Mouse (Mus musculus) forebrain, embryonic 13.5 days (tissue): Measurements from ENCODE around the gene Pheta1. TPM values are rescaled to one million over a fixed set of nuclear protein-coding genes. Genes with fewer than 3 reads are reported as not detected.
A peak's percentile ranks its signal among the peaks of the same experiment; 100 is the strongest.

Experiments
- ATAC-seq: fragments of 200-750 bp; cut with Nextera tagmentation; 2 replicates; pipeline ENCODE4 v1.8.0; 2017
- H3K27ac ChIP-seq: fragments of 300-500 bp; sonication (generic); 2 replicates; pipeline ENCODE4 v1.5.1; 2015; ENCODE audit warnings: inconsistent platforms, mild to moderate bottlenecking, moderate library complexity
- H3K27me3 ChIP-seq: fragments of 300-500 bp; sonication (generic); 2 replicates; pipeline ENCODE4 v1.6.1; 2015; ENCODE audit warnings: mild to moderate bottlenecking, inconsistent platforms
- H3K36me3 ChIP-seq: fragments of 300-500 bp; sonication (generic); 2 replicates; pipeline ENCODE4 v1.6.1; 2015; ENCODE audit warnings: mild to moderate bottlenecking, inconsistent platforms; ENCODE audit not compliant: poor library complexity, severe bottlenecking
- H3K4me1 ChIP-seq: fragments of 300-500 bp; sonication (generic); 2 replicates; pipeline ENCODE4 v1.6.1; 2015; ENCODE audit warnings: inconsistent platforms
- H3K4me2 ChIP-seq: fragments of 300-500 bp; sonication (generic); 2 replicates; pipeline ENCODE4 v1.6.1; 2015; ENCODE audit warnings: inconsistent platforms, mild to moderate bottlenecking, moderate library complexity
- H3K4me3 ChIP-seq: fragments of 300-500 bp; sonication (generic); 2 replicates; pipeline ENCODE4 v1.5.1; 2015; ENCODE audit warnings: mild to moderate bottlenecking, inconsistent platforms
- H3K9ac ChIP-seq: fragments of 300-500 bp; sonication (generic); 2 replicates; pipeline ENCODE4 v1.6.1; 2015; ENCODE audit warnings: mild to moderate bottlenecking, inconsistent platforms
- H3K9me3 ChIP-seq: fragments of 300-500 bp; sonication (generic); replicated peaks from 2 replicates; pipeline ENCODE4 v1.6.1; 2016; ENCODE audit warnings: inconsistent platforms
- WGBS: fragments of 180-500 bp; shearing (Covaris S2); methylation state at CpG from one replicate; pipeline ENCODE4 v1.1.7; 2015; 5-methylcytosine and 5-hydroxymethylcytosine counted together
- polyA plus RNA-seq: library from polyadenylated mRNA; unstranded; fragments of >200 nt; fragmentation: Nextera tagmentation; extraction: Ambion mirVana; gene quantifications from 2 replicates; pipeline ENCODE4 v1.2.1, GENCODE M21; 2015

The Pheta1 gene
- polyA plus RNA-seq, 1 experiment from 2014 or later: 50.7 TPM

DNA sequence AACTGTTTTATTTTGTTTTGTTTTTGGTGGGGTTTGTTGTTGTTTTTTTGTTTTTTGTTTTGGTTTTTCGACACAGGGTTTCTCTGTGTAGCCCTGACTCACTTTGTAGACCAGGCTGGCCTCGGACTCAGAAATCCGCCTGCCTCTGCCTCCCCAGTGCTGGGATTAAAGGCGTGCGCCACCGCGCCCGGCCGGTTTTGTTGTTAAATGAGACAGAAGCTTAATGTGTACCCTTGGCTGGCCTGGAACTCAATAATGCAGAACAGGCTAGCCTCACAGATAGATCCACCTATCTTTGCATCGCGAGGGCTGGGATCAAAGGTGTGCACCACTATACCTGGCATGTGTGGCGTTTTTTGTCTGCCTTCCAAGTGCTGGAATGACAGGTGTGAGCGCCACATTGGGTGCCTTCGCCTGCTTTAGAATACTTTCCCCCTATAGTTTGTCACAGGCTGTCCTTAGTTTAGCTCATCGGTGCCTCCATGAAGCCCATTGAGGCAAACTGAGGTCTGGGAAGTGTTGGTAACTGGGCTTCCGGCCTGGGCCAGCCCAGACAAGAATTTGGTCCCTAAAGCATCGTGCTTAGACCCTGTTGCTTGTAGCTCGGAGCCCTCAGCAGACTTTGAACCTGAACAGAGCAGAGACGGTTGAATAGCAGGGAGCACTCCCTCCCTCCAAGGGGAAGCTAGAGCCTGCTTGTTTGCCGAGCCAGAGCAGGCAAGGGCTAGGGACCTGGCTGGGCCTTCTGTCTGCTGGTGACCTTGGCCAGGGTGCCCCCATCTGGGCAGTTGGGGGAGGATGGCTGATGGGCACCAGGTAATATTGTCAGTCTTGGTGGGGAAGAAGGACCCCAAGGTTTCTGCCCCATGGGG lies 930 bp downstream of the Pheta1 start:
- H3K9me3 ChIP-seq: no peaks in the 10 kb centered on the region
- peaks cover 38% of the 10 kb centered on the region for H3K36me3 ChIP-seq
- H3K9ac ChIP-seq: peak overlapping the region; percentile 85
- peaks cover 13% of the 10 kb centered on the region for H3K27me3 ChIP-seq
- peak overlapping the region; percentile 84 for H3K4me3 ChIP-seq
- H3K4me1 ChIP-seq: peaks cover 45% of the 10 kb centered on the region
- peak overlapping the region; percentile 68 for H3K4me2 ChIP-seq
- ATAC-seq: no peak
- H3K27ac ChIP-seq: no peak overlapping the region
- 42% methylated on average over 20 of the region's 20 CpGs for WGBS

DNA sequence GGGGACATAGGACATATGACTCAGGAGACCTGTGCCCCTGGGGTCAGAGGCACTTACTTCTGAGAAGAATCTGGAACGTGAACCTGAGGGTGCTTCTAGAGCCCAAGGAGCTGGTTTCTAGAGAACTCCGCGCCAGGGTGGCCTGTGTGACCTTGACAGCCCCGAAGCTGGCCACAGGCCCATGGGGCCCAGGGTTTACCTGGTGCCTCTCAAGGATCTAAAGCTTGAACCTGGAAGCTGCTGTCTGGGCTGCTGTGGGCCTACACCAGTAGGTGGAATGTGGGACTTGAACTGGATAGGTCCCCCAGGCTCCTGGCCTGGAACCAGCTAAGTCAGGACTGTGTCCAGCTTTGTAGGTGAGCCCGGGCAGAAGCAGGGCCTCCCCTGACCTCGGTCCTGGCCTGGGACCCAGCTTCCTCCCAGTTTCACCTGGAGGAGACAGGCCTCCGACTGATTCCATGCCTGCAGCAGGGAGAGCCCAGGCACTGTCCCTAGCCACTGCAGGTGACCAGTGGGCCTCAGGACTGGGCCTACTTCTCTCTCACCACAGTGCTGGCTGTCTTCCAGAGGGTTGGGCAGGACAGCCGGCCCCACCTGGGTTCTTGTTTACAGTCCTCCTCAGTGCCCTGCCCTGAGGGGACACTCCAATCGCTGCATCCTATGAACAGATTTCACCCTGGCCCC lies 4.7 kb downstream of the Pheta1 start:
- Histone ChIP-seq H3K4me1 (peaks cover 39% of the 10 kb centered on the region), H3K36me3 (peaks cover 46% of the 10 kb centered on the region), H3K27ac (0 out of 2 replicates have a peak overlapping the region, but pooled peaks have one; percentile 35), H3K9ac (peak overlapping the region; percentile 16; the same call in 1 of the 2 replicates), H3K27me3 (no peaks in the 10 kb centered on the region), H3K4me3 (no peak overlapping the region), H3K4me2 (no peak overlapping the region), H3K9me3 (no peaks in the 10 kb centered on the region)
- WGBS: 87% methylated on average over 9 of the region's 9 CpGs
- ATAC-seq: no peak

DNA sequence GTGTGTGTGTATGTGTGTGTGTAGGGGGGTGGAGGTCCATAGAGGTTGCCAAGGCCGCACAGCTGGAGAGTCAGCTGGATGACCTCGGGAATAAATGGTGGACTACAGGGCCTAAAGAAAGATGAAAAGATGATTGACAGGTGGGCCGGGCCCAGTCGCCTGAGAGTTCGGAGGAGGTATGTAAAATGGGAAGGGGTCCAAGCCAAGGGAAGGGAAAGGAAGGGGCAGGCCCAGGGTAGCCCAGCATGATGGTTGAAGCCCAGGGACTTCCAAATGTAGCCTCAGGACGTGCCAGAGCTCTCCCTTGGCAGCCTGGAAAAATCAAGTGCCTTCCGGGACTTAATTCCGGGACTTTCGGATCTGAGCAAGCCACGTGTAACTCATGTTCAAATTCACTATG lies 6.0 kb downstream of the Pheta1 start:
- H3K4me1 ChIP-seq: peaks cover 34% of the 10 kb centered on the region
- no peaks in the 10 kb centered on the region for H3K27me3 ChIP-seq
- H3K4me3 ChIP-seq: no peak overlapping the region
- H3K36me3 ChIP-seq: peaks cover 53% of the 10 kb centered on the region
- no peak for ATAC-seq
- 55% methylated on average over 10 of the region's 10 CpGs for WGBS
- H3K27ac ChIP-seq: 0 out of 2 replicates have a peak overlapping the region, but pooled peaks have one; percentile 11
- no peaks in the 10 kb centered on the region for H3K9me3 ChIP-seq
- no peak overlapping the region for H3K4me2 ChIP-seq
- no peak overlapping the region for H3K9ac ChIP-seq

DNA sequence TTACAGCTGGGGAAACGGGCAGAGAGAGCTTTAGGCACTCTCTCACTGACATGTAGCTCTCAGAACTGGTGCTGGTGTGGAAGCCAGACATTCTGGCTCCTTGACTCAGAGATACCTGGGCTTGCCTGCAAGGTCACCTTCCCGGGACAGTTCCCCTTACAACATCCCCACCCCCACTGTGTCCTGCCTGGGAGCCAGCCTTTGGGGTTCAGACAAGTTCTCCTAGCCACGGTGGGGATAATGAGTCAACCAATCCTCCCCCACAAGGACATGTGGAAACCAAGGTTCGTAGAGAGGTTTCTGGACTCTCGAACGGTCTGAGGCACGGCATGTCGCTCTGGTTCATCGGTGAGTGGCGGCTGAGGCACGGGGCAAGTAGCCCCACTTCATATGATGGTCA lies 8.0 kb downstream of the Pheta1 start:
- Histone ChIP-seq H3K27me3 (no peaks in the 10 kb centered on the region), H3K9ac (no peak overlapping the region), H3K4me3 (no peak overlapping the region), H3K27ac (no peak overlapping the region), H3K4me1 (peaks cover 15% of the 10 kb centered on the region), H3K36me3 (peaks cover 60% of the 10 kb centered on the region), H3K9me3 (peaks cover 4% of the 10 kb centered on the region; the same call in 1 of the 2 replicates), H3K4me2 (no peak overlapping the region)
- WGBS: 88% methylated on average over 11 of the region's 11 CpGs
- ATAC-seq: no peak

DNA sequence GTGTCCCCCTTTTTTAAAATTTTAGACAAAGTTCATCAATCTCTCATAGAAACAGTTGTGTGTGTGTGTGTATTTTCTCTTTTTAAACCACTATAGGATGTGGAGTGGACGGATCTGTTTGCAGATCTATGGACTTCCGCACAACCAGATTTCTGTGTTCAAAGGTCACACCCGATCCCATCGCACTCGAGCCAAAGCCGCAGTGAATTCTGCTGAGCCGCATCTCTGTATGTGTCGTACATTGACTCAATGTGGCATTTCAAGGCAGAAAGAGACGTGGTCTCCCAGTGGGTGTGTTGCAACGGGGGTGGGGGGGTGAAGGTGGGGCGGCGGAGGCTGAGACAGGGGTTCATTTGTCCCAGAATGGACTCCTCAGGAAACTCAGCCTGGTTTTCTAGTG lies 9.6 kb downstream of the Pheta1 start:
- Histone ChIP-seq H3K4me1 (peaks cover 15% of the 10 kb centered on the region), H3K9ac (no peak overlapping the region), H3K36me3 (peaks cover 43% of the 10 kb centered on the region), H3K27me3 (no peaks in the 10 kb centered on the region), H3K4me3 (no peak overlapping the region), H3K27ac (no peak overlapping the region), H3K9me3 (peaks cover 4% of the 10 kb centered on the region; the same call in 1 of the 2 replicates), H3K4me2 (no peak overlapping the region)
- ATAC-seq: no peak
- WGBS: 89% methylated on average over 12 of the region's 12 CpGs

DNA sequence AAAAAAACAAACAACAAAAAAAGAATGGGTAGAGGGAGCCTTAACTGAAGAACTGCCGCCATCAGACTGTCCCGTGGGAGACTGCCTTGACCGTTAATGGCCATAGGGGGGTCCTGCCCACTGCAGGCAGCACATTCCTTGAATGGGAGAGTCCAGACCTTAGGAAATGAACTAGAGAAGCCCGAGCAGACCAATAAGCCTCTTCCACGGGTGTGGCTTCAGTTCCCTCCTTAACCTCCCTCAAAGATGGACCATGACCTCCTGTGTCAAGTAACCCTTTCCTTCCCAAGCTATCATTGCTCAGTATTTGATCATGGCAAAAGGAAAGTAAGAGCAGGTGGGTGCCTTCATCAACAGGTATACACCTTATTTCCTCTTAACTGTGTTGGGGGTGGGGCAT lies 13.2 kb downstream of the Pheta1 start:
- H3K27me3 ChIP-seq: no peaks in the 10 kb centered on the region
- no peak overlapping the region for H3K27ac ChIP-seq
- 66% methylated on average over 5 of the region's 5 CpGs for WGBS
- no peak for ATAC-seq
- peaks cover 4% of the 10 kb centered on the region; the same call in 1 of the 2 replicates for H3K9me3 ChIP-seq
- H3K36me3 ChIP-seq: peaks cover 33% of the 10 kb centered on the region
- H3K4me1 ChIP-seq: 0 out of 2 replicates have a peak, but pooled peaks cover 4% of the 10 kb centered on the region
- no peak overlapping the region for H3K4me3 ChIP-seq
- H3K4me2 ChIP-seq: no peak overlapping the region
- no peak overlapping the region for H3K9ac ChIP-seq

DNA sequence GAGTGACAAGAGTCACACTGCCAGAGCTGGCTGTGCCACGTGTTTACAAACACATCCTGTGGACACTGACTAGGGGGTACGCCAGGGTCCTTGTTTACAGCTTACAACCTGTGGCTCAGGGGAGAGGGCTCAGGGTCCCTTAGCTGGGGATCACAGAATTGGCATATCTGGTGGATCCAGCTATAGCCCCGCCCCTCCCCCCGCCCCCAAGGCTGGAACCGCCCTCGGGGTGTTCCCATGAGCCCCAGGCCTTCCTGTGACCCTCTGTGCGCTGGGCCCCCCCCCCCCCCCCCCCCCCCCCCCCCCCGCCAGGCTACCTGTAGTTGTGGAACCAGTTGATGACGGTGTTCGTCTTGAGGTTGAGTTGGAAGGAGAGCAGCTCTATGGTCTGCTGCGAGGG lies 15.5 kb downstream of the Pheta1 start:
- Histone ChIP-seq H3K9me3 (peaks cover 4% of the 10 kb centered on the region; the same call in 1 of the 2 replicates), H3K36me3 (peaks cover 45% of the 10 kb centered on the region), H3K4me3 (no peak overlapping the region), H3K9ac (no peak overlapping the region), H3K27ac (no peak overlapping the region), H3K27me3 (no peaks in the 10 kb centered on the region), H3K4me1 (0 out of 2 replicates have a peak, but pooled peaks cover 4% of the 10 kb centered on the region), H3K4me2 (peak overlapping the region; percentile 24; the same call in 1 of the 2 replicates)
- no peak for ATAC-seq
- 6% methylated on average over 7 of the region's 11 CpGs for WGBS

DNA sequence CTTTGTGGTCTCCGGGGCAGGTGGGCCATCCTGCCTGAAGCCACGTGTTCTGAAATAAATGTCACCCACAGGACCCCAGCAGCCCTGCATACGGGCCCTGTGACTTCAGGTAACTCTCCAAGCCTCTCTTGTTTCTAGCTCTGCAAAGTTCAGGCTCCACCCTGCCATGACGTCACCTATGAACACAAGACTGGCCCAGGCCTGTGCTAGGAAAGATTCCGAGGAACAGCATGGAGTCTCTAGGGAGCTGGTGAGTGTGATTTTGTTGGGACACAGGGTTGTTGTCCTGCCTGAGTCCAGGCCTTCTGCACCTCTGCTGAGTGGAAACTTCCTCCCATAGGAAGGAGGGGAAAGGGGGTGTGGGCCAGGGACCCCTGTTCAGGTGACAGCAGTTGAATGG lies 19.2 kb downstream of the Pheta1 start:
- no peak for ATAC-seq
- 70% methylated on average over 5 of the region's 5 CpGs for WGBS

DNA sequence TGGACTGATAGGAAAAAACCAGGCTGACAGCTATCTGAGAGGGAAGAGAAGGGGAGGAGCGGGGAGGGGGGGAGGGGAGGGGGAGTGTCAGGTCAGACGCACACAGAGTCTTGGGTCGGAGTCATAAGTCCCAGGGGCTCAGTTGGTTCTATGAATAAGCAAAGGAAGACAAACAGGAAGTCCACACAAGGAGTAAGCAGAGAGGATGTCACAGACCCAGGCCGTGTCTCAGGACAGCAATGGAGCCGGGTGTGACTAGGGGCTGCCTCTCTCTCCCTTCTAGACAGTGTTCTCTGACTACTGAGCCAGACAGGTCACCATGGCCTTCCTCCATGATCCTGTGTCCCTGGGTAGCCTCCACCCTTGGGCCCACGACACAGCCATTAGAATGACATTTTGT lies 22.0 kb downstream of the Pheta1 start:
- H3K4me2 ChIP-seq: no peak overlapping the region
- no peaks in the 10 kb centered on the region for H3K4me1 ChIP-seq
- H3K27me3 ChIP-seq: no peaks in the 10 kb centered on the region
- no peak overlapping the region for H3K4me3 ChIP-seq
- 82% methylated on average over 6 of the region's 6 CpGs for WGBS
- no peak overlapping the region for H3K9ac ChIP-seq
- H3K9me3 ChIP-seq: no peaks in the 10 kb centered on the region
- ATAC-seq: no peak
- no peak overlapping the region for H3K27ac ChIP-seq
- H3K36me3 ChIP-seq: peaks cover 46% of the 10 kb centered on the region

More for the DNA sequence above, 19.2 kb downstream of the Pheta1 start:
- H3K4me1 ChIP-seq: 0 out of 2 replicates have a peak, but pooled peaks cover 4% of the 10 kb centered on the region
- no peak overlapping the region for H3K4me3 ChIP-seq
- no peak overlapping the region for H3K4me2 ChIP-seq
- H3K9me3 ChIP-seq: no peaks in the 10 kb centered on the region
- H3K9ac ChIP-seq: no peak overlapping the region
- peaks cover 34% of the 10 kb centered on the region for H3K36me3 ChIP-seq
- H3K27me3 ChIP-seq: no peaks in the 10 kb centered on the region
- H3K27ac ChIP-seq: no peak overlapping the region

DNA sequence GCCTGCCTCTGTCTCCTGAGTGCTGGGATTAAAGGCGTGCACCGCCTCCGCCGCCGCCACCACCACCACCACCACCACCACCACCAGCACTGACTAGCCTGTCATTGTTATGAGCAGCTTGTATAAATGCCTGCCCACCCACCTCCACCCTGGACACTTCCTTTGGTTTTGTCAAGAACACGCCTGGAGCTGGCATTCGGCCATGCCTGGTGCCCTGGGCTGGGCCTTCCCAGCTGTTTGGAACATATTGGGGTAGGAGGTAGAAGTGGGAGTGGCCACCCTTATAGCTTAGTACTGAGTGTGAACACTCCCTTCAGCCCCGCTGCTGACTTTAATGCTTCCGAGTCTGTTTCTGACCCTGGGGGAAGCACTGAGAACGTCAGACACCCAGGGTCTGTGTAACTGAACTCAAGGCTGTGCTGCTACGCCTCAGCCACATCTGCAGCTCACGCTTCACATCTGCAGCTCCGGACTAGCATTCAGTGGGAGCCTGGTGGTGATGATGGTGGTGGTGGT lies 22.8 kb downstream of the Pheta1 start:
- H3K27me3 ChIP-seq: no peaks in the 10 kb centered on the region
- H3K9ac ChIP-seq: no peak overlapping the region
- no peak overlapping the region for H3K4me2 ChIP-seq
- H3K4me1 ChIP-seq: no peaks in the 10 kb centered on the region
- no peak overlapping the region for H3K27ac ChIP-seq
- no peak overlapping the region for H3K4me3 ChIP-seq
- WGBS: 89% methylated on average over 13 of the region's 13 CpGs
- H3K36me3 ChIP-seq: peaks cover 53% of the 10 kb centered on the region
- ATAC-seq: no peak
- no peaks in the 10 kb centered on the region for H3K9me3 ChIP-seq

DNA sequence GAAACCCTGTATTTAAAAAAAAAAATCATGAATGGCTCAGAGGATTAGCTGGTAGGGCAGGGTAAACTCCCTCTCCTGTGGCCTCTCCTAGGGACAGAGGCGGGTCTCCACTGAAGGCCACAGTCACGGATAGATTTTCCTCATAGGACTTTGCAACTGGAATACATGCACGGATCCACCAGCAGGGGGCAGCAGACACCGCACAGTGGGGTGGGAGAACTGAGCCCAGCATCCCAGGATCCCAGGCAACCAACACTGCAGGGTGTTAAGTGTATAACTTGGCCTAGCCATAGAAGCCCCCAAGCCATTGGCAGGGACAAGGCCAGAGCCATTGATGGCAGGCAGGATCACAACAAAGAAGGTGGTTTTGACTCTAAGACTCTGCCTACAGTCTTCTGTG lies 23.4 kb downstream of the Pheta1 start:
- Histone ChIP-seq H3K4me1 (no peaks in the 10 kb centered on the region), H3K27ac (no peak overlapping the region)
- WGBS: 2% methylated on average over 4 of the region's 4 CpGs

DNA sequence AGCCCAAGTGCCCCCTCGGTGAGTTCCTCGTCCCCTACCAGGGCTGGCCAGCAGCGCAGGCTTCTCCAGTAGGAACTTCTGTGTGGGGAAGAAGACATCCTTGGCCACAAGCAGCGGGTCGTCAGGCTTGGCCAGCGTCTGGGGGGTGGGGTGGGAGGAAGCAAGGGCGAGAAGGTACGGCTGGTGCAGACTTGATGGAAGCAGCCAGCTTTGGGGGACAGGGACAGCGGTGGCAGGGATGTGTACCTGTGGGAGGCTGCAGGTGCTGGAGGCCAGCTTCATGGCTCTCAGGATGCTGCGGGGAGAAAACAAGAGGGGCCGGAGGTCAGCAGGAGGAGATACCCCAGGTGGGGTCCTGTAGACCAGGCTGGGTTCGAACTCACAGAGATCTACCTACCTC lies 26.3 kb downstream of the Pheta1 start:
- Histone ChIP-seq H3K4me2 (no peak overlapping the region), H3K9ac (no peak overlapping the region), H3K27ac (no peak overlapping the region), H3K36me3 (peaks cover 38% of the 10 kb centered on the region), H3K27me3 (no peaks in the 10 kb centered on the region), H3K4me3 (no peak overlapping the region), H3K4me1 (peaks cover 10% of the 10 kb centered on the region), H3K9me3 (no peaks in the 10 kb centered on the region)
- 93% methylated on average over 12 of the region's 12 CpGs for WGBS
- ATAC-seq: no peak

More for the DNA sequence above, 23.4 kb downstream of the Pheta1 start:
- Histone ChIP-seq H3K4me2 (no peak overlapping the region), H3K4me3 (no peak overlapping the region), H3K9ac (no peak overlapping the region), H3K9me3 (no peaks in the 10 kb centered on the region), H3K27me3 (no peaks in the 10 kb centered on the region), H3K36me3 (peaks cover 53% of the 10 kb centered on the region)
- peak; percentile 76 for ATAC-seq
